Mouse (Mus musculus) embryonic facial prominence, embryonic 14.5 days (tissue): ENCODE measurements at regions not wholly inside any gene's neighbourhood (a gene's known extent, or its start where the extent isn't known, plus 50 kb on each side); places are given as distances from the start of the nearest gene placed in this dataset.

Experiments used
- ATAC-seq: fragments of 200-750 bp; cut with Nextera tagmentation; 2 replicates; pipeline ENCODE4 v1.8.0; 2017; ENCODE audit warnings: low read depth, moderate number of reproducible peaks, moderate TSS enrichment
- DNase-seq: peaks from one replicate; pipeline ENCODE4 v3.0.0-alpha.2; 2015; ENCODE audit warnings: low spot score
- H3K27ac ChIP-seq: fragments of 300-500 bp; sonication (generic); replicated peaks from 2 replicates; pipeline ENCODE4 v1.5.1; 2014; ENCODE audit warnings: low read depth, mild to moderate bottlenecking, low read length, moderate library complexity
- H3K27me3 ChIP-seq: fragments of 300-500 bp; sonication (generic); replicated peaks from 2 replicates; pipeline ENCODE4 v1.6.1; 2014; ENCODE audit warnings: low read length; ENCODE audit not compliant: control insufficient read depth, insufficient read depth
- H3K36me3 ChIP-seq: fragments of 300-500 bp; sonication (generic); 2 replicates; pipeline ENCODE4 v1.6.1; 2014; ENCODE audit warnings: low read length, mixed read lengths; ENCODE audit not compliant: control insufficient read depth, insufficient read depth
- H3K4me1 ChIP-seq: fragments of 300-500 bp; sonication (generic); 2 replicates; pipeline ENCODE4 v1.6.1; 2014; ENCODE audit warnings: antibody characterized with exemption, low read length; ENCODE audit not compliant: control insufficient read depth, insufficient read depth
- H3K4me2 ChIP-seq: fragments of 300-500 bp; sonication (generic); 2 replicates; pipeline ENCODE4 v1.6.1; 2014; ENCODE audit warnings: low read depth, mild to moderate bottlenecking, low read length, moderate library complexity, mixed read lengths
- H3K4me3 ChIP-seq: fragments of 300-500 bp; sonication (generic); 2 replicates; pipeline ENCODE4 v1.5.1; 2014; ENCODE audit warnings: low read depth, mild to moderate bottlenecking, low read length
- H3K9ac ChIP-seq: fragments of 300-500 bp; sonication (generic); 2 replicates; pipeline ENCODE4 v1.6.1; 2014; ENCODE audit warnings: low read depth, mild to moderate bottlenecking, low read length, moderate library complexity, mixed read lengths
- H3K9me3 ChIP-seq: fragments of 300-500 bp; sonication (generic); 2 replicates; pipeline ENCODE4 v1.6.1; 2016; ENCODE audit warnings: low read length; ENCODE audit not compliant: control insufficient read depth
- WGBS: fragments of 180-500 bp; shearing (Covaris S2); extraction: QIAGEN DNeasy Blood & Tissue Kit; methylation state at CpG from one replicate; pipeline ENCODE4 v1.1.7; 2014; 5-methylcytosine and 5-hydroxymethylcytosine counted together

GRCm38 (mm10) chr9:116301602-116302001, 126.4 kb upstream of the Tgfbr2 start:
- Histone ChIP-seq H3K9me3 (no peaks in the 10 kb centered on the region), H3K4me1 (peaks cover 3% of the 10 kb centered on the region; the same call in 1 of the 2 replicates), H3K27ac (no peak overlapping the region), H3K36me3 (no peaks in the 10 kb centered on the region), H3K9ac (no peak overlapping the region), H3K4me2 (no peak overlapping the region), H3K4me3 (no peak overlapping the region), H3K27me3 (no peaks in the 10 kb centered on the region)
- DNase-seq: no peak
- ATAC-seq: no peak
- 77% methylated on average over 2 of the region's 2 CpGs for WGBS

- H3K27me3 ChIP-seq: no peaks in the 10 kb centered on the region
- DNase-seq: no peak
- no peak overlapping the region for H3K4me2 ChIP-seq
- H3K4me3 ChIP-seq: no peak overlapping the region
- H3K36me3 ChIP-seq: no peaks in the 10 kb centered on the region
- H3K9me3 ChIP-seq: no peaks in the 10 kb centered on the region
- 70% methylated on average over 4 of the region's 4 CpGs for WGBS
- H3K9ac ChIP-seq: no peak overlapping the region
- H3K4me1 ChIP-seq: peaks cover 3% of the 10 kb centered on the region; the same call in 1 of the 2 replicates
- ATAC-seq: no peak
- H3K27ac ChIP-seq: no peak overlapping the region
Measured at GRCm38 (mm10) chr9:116298791-116299190, 123.6 kb upstream of the Tgfbr2 start.

- H3K27ac ChIP-seq: no peak overlapping the region
- no peak overlapping the region for H3K4me3 ChIP-seq
- no peaks in the 10 kb centered on the region for H3K9me3 ChIP-seq
- no peaks in the 10 kb centered on the region for H3K36me3 ChIP-seq
- H3K4me2 ChIP-seq: no peak overlapping the region
- 85% methylated on average over 7 of the region's 7 CpGs for WGBS
- H3K27me3 ChIP-seq: no peaks in the 10 kb centered on the region
- no peak for DNase-seq
- H3K9ac ChIP-seq: no peak overlapping the region
- H3K4me1 ChIP-seq: 0 out of 2 replicates have a peak, but pooled peaks cover 5% of the 10 kb centered on the region
- ATAC-seq: no peak
Measured at GRCm38 (mm10) chr9:116296349-116296748, 121.2 kb upstream of the Tgfbr2 start.

- H3K27ac ChIP-seq: no peak overlapping the region
Measured at GRCm38 (mm10) chr9:116294073-116294472, 118.9 kb upstream of the Tgfbr2 start.

GRCm38 (mm10) chr9:116293110-116293509, 118.0 kb upstream of the Tgfbr2 start:
- Histone ChIP-seq H3K9ac (no peak overlapping the region), H3K36me3 (no peaks in the 10 kb centered on the region), H3K4me2 (no peak overlapping the region), H3K4me1 (0 out of 2 replicates have a peak, but pooled peaks cover 5% of the 10 kb centered on the region), H3K9me3 (no peaks in the 10 kb centered on the region), H3K27ac (no peak overlapping the region), H3K4me3 (no peak overlapping the region), H3K27me3 (no peaks in the 10 kb centered on the region)
- ATAC-seq: no peak
- WGBS: 79% methylated on average over 6 of the region's 6 CpGs
- no peak for DNase-seq

More at GRCm38 (mm10) chr9:116294073-116294472, 118.9 kb upstream of the Tgfbr2 start:
- DNase-seq (no peak), ATAC-seq (no peak)
- no peaks in the 10 kb centered on the region for H3K27me3 ChIP-seq
- WGBS: 84% methylated on average over 3 of the region's 3 CpGs
- H3K36me3 ChIP-seq: no peaks in the 10 kb centered on the region
- no peak overlapping the region for H3K9ac ChIP-seq
- H3K4me3 ChIP-seq: no peak overlapping the region
- H3K9me3 ChIP-seq: no peaks in the 10 kb centered on the region
- no peak overlapping the region for H3K4me2 ChIP-seq
- H3K4me1 ChIP-seq: 0 out of 2 replicates have a peak, but pooled peaks cover 5% of the 10 kb centered on the region

GRCm38 (mm10) chr9:116291624-116292023, 116.5 kb upstream of the Tgfbr2 start:
- ATAC-seq (no peak), DNase-seq (no peak)
- Histone ChIP-seq H3K9me3 (no peaks in the 10 kb centered on the region), H3K4me3 (no peak overlapping the region), H3K36me3 (no peaks in the 10 kb centered on the region), H3K9ac (no peak overlapping the region), H3K27ac (no peak overlapping the region), H3K4me1 (0 out of 2 replicates have a peak, but pooled peaks cover 5% of the 10 kb centered on the region), H3K4me2 (no peak overlapping the region), H3K27me3 (no peaks in the 10 kb centered on the region)
- WGBS: 86% methylated on average over 3 of the region's 3 CpGs

GRCm38 (mm10) chr9:116290896-116291295, 115.7 kb upstream of the Tgfbr2 start:
- H3K9me3 ChIP-seq: no peaks in the 10 kb centered on the region
- H3K9ac ChIP-seq: no peak overlapping the region
- ATAC-seq: no peak
- H3K36me3 ChIP-seq: no peaks in the 10 kb centered on the region
- no peaks in the 10 kb centered on the region for H3K27me3 ChIP-seq
- WGBS: 85% methylated on average over 1 of the region's 1 CpGs
- no peak overlapping the region for H3K4me3 ChIP-seq
- 0 out of 2 replicates have a peak, but pooled peaks cover 9% of the 10 kb centered on the region for H3K4me1 ChIP-seq
- no peak overlapping the region for H3K27ac ChIP-seq
- no peak for DNase-seq
- H3K4me2 ChIP-seq: no peak overlapping the region

GRCm38 (mm10) chr9:116285691-116286431, 110.7 kb upstream of the Tgfbr2 start:
- 0 out of 2 replicates have a peak, but pooled peaks cover 5% of the 10 kb centered on the region for H3K4me1 ChIP-seq
- H3K27me3 ChIP-seq: no peaks in the 10 kb centered on the region
- no peak; the same call in 1 of the 2 replicates for ATAC-seq
- peak; percentile 43 for DNase-seq
- H3K9ac ChIP-seq: no peak overlapping the region
- no peak overlapping the region for H3K4me3 ChIP-seq
- H3K36me3 ChIP-seq: no peaks in the 10 kb centered on the region
- 20% methylated on average over 11 of the region's 11 CpGs for WGBS
- H3K9me3 ChIP-seq: no peaks in the 10 kb centered on the region
- H3K4me2 ChIP-seq: no peak overlapping the region
- no peak overlapping the region for H3K27ac ChIP-seq
